In genomic region chr1:165077313-165077712, GRCm38 (mm10) we compare ENCODE assay signal across 19 mouse cellular contexts.
DNase-seq lines count a peak whose midpoint lies in the region; ATAC-seq and TF ChIP-seq lines count a peak whose summit lies in the region.
"Had no signal": no experiment of that assay in that cellular context is flagged by ENCODE, and none has a peak within 500 bp of the region (broad histone marks: within the 10 kb centered on the region; RNA-seq: fewer than 3 reads in every experiment).

No protein-coding gene starts in this region.

- no peaks in the 10 kb centered on the region for H3K27me3 ChIP-seq in midbrain, embryonic 14.5 days (ENCODE audit: control insufficient read depth, insufficient read depth, low read length)
- H3K27me3 ChIP-seq: embryonic facial prominence, embryonic 12.5 days had no signal

- no peak for DNase-seq in gastrocnemius, adult 2 months
- DNase-seq in gastrocnemius, adult 18-20 months (ENCODE audit: low spot score) = no peak
- peak; percentile 53 for DNase-seq in left cerebral cortex, adult 11 months (ENCODE audit: low spot score)
- no peak for DNase-seq in left cerebral cortex, postnatal 4 days
- peak; percentile 84 for DNase-seq in brain, adult 2 months (ENCODE audit: low read depth, low spot score)
- DNase-seq in midbrain, embryonic 14.5 days = peak; percentile 40
- no peak for DNase-seq in yolk sac, embryonic 10.5 days (ENCODE audit: low spot score)
- DNase-seq in retina, postnatal 1 day = no peak
- DNase-seq: cerebellum, adult 11-12 months; heart, adult 2 months; heart, postnatal 14 days; kidney, adult 11 months; kidney, postnatal 25 days; layer of hippocampus, postnatal 36 days; liver; lung, adult 18-20 months; lung, postnatal 36 days; right cerebral cortex, postnatal 25 days had no signal

- intact Hi-C loops in gastrocnemius, adult 2 months (cut with DNase I) = no loop called here
- intact Hi-C loops in left cerebral cortex, postnatal 4 days (cut with DNase I) = no loop called here

- no peak overlapping the region for H3K9ac ChIP-seq in midbrain, embryonic 14.5 days (replicated peaks; ENCODE audit: low read length)
- H3K9ac ChIP-seq: embryonic facial prominence, embryonic 12.5 days had no signal

- H3K27ac ChIP-seq in gastrocnemius, adult 2 months = peak overlapping the region; percentile 24; the same call in 1 of the 2 replicates
- H3K27ac ChIP-seq in midbrain, embryonic 14.5 days (replicated peaks; ENCODE audit: low read depth, low read length) = peak overlapping the region; percentile 38
- H3K27ac ChIP-seq: embryonic facial prominence, embryonic 12.5 days; heart, adult 2 months had no signal

- ATAC-seq in midbrain, embryonic 14.5 days (ENCODE audit: low FRiP score, low TSS enrichment) = no peak

- H3K9me3 ChIP-seq in midbrain, embryonic 14.5 days (ENCODE audit: control insufficient read depth, low read length) = no peaks in the 10 kb centered on the region
- H3K9me3 ChIP-seq: embryonic facial prominence, embryonic 12.5 days had no signal

- peaks cover 24% of the 10 kb centered on the region for H3K4me1 ChIP-seq in midbrain, embryonic 14.5 days (ENCODE audit: control insufficient read depth, insufficient read depth, low read length)

- no peak overlapping the region for H3K4me3 ChIP-seq in gastrocnemius, adult 2 months
- H3K4me3 ChIP-seq in midbrain, embryonic 14.5 days (replicated peaks; ENCODE audit: low read depth, low read length) = no peak overlapping the region
- H3K4me3 ChIP-seq: embryonic facial prominence, embryonic 12.5 days; heart, adult 2 months had no signal

- no peaks in the 10 kb centered on the region for H3K36me3 ChIP-seq in midbrain, embryonic 14.5 days (ENCODE audit: control insufficient read depth, insufficient read depth, low read length)
- H3K36me3 ChIP-seq: embryonic facial prominence, embryonic 12.5 days had no signal

- TF ChIP-seq CTCF in gastrocnemius, adult 2 months (IDR thresholded peaks at IDR 0.05) = no peak

- H3K4me2 ChIP-seq in midbrain, embryonic 14.5 days (ENCODE audit: low read length) = no peak overlapping the region
- H3K4me2 ChIP-seq: embryonic facial prominence, embryonic 12.5 days had no signal

- WGBS in midbrain, embryonic 14.5 days = 56% methylated on average over 4 of the region's 4 CpGs

Comparison
In these comparisons a context has a peak if more than half of its experiments do, and no peak if none do; other contexts are left out.
1. DNase-seq: peak in left cerebral cortex, adult 11 months (single experiment), brain, adult 2 months (single experiment) and midbrain, embryonic 14.5 days (single experiment); none in gastrocnemius, adult 2 months (single experiment), gastrocnemius, adult 18-20 months (single experiment), left cerebral cortex, postnatal 4 days (single experiment), yolk sac, embryonic 10.5 days (single experiment) and retina, postnatal 1 day (single experiment).